Mouse (Mus musculus): ENCODE measurements around the gene Aipl1.

DNA sequence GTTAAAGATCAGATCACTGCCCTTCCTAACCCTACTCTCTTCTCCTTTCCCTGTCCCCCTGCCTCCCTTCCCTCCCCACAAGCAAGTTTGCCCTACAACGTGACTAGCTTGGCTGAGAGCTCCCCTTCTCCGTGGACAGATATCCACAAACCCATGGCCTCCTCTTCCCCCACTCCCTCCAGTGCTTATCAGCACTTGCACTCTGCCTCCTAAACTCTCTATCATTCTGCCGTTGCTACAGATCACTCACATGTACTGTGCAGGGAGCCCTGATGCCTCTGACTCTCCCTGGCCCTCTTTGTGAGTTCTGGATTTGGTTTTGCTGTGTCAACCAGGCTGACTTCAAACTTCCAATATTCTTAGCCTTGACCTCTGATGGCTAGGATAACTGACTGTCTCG, 16.3 kb downstream of the Aipl1 start:
- TF ChIP-seq CTCF (IDR thresholded peaks at IDR 0.05; ENCODE audit: low read depth) = no peak
- TF ChIP-seq EP300 (IDR thresholded peaks at IDR 0.05; ENCODE audit: low read depth) = no peak

All from liver, postnatal 0 days (tissue).